Mouse (Mus musculus): Measurements from ENCODE around the gene Ctbp2. TPM values are rescaled to one million over a fixed set of nuclear protein-coding genes. Genes with fewer than 3 reads are reported as not detected.
A peak's percentile ranks its signal among the peaks of the same experiment; 100 is the strongest.

The Ctbp2 gene
- total and polyA plus RNA-seq, 3 experiments = 74.9 to 90.7 TPM; not detected in 1

GRCm38 (mm10) chr7:132976079-132976478 lies 148.1 kb downstream of the Ctbp2 start (continued):
- TF ChIP-seq NRF1 (IDR thresholded peaks at IDR 0.05; ENCODE audit: insufficient read depth, low read depth, low read length, poor library complexity, severe bottlenecking) (no peak), ZNF384 (IDR thresholded peaks at IDR 0.05; ENCODE audit: low read depth, low read length) (no peak), ZC3H11A (IDR thresholded peaks at IDR 0.05; ENCODE audit: low read depth, low read length) (no peak)

DNA sequence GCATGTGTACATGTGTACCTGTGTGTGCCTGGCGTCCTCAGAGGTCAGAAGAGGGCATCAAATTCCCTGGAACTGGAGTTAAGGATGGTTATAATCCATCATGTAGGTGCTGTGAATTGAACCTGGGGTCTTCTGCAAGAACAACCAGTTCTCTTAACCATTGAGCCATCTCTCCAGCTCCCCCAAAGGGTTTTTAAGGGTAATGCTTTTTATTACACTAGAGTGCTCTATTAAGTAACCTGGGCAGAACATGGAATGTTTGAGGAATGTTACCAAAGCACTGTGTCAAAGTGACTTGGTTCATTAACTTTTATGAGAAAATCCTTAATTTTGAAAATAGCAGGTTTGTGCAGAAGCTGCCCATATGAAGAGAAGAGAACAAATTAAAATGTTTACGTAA lies 152.1 kb downstream of the Ctbp2 start:
- Histone ChIP-seq H3K4me1 (ENCODE audit: control insufficient read depth in 1 of 2, insufficient read depth in 2 of 2, low read length in 2 of 2) (no peaks in the 10 kb centered on the region), H3K4me3 (ENCODE audit: control insufficient read depth in 1 of 2, insufficient read depth in 1 of 2, low read depth in 2 of 2, low read length in 2 of 2) (no peak overlapping the region), H3K9me3 (replicated peaks; ENCODE audit: insufficient read depth, low read length) (no peaks in the 10 kb centered on the region), H3K27ac (ENCODE audit: control insufficient read depth, low read depth, low read length) (no peak overlapping the region), H3K27me3 (ENCODE audit: control insufficient read depth in 1 of 2, insufficient read depth in 2 of 2, low read length in 2 of 2) (no peaks in the 10 kb centered on the region), H3K36me3 (ENCODE audit: control insufficient read depth in 1 of 2, insufficient read depth in 2 of 2, low read length in 2 of 2) (peaks cover 0 to 22% of the 10 kb centered on the region in 2 experiments; a peak in 2 of 4 replicates), H3K79me2 (ENCODE audit: control insufficient read depth, insufficient read depth, low read length, poor library complexity) (peaks cover 1% of the 10 kb centered on the region; the same call in 1 of the 2 replicates), H3K9ac (ENCODE audit: control insufficient read depth, low read depth, low read length, poor library complexity, severe bottlenecking) (no peak overlapping the region)
- no peak for DNase-seq (ENCODE audit: low read depth, low spot score)
- no peak for TF ChIP-seq RCOR1 (IDR thresholded peaks at IDR 0.05; ENCODE audit: low read depth, low read length)
- peak in 1 of 3 experiments; percentile 18; a peak in 1 of 6 replicates for TF ChIP-seq CTCF (IDR thresholded peaks at IDR 0.05 in 2 of 3, conservative IDR thresholded peaks at IDR 0.05 in 1 of 3; ENCODE audit: control insufficient read depth in 1 of 3, insufficient read depth in 1 of 3, low read depth in 2 of 3, low read length in 3 of 3, poor library complexity in 1 of 3, severe bottlenecking in 1 of 3)
- TF ChIP-seq EP300 (IDR thresholded peaks at IDR 0.05; ENCODE audit: low read depth in 1 of 2, low read length in 2 of 2) = no peak
- no peak for TF ChIP-seq POLR2AphosphoS2 (IDR thresholded peaks at IDR 0.05; ENCODE audit: low read length)
- TF ChIP-seq JUND (IDR thresholded peaks at IDR 0.05; ENCODE audit: low read depth, low read length) = no peak
- no peak for TF ChIP-seq POLR2AphosphoS5 (IDR thresholded peaks at IDR 0.05; ENCODE audit: borderline replicate concordance, low read depth, low read length)
- no peak for TF ChIP-seq CHD2 (IDR thresholded peaks at IDR 0.05; ENCODE audit: low read length)
- 0 out of 2 replicates have a peak, but pooled peaks have one; percentile 5 for TF ChIP-seq SMC3 (IDR thresholded peaks at IDR 0.05; ENCODE audit: low read depth, low read length)
- TF ChIP-seq GATA1 (IDR thresholded peaks at IDR 0.05; ENCODE audit: low read depth, low read length) = no peak
- no peak for TF ChIP-seq MEF2A (IDR thresholded peaks at IDR 0.05; ENCODE audit: extremely low read depth, insufficient replicate concordance, low read depth, low read length, poor library complexity, severe bottlenecking)
- TF ChIP-seq RAD21 (IDR thresholded peaks at IDR 0.05; ENCODE audit: low read depth, low read length) = peak; percentile 4
- no peak for TF ChIP-seq ZNF384 (IDR thresholded peaks at IDR 0.05; ENCODE audit: low read depth, low read length)

DNA sequence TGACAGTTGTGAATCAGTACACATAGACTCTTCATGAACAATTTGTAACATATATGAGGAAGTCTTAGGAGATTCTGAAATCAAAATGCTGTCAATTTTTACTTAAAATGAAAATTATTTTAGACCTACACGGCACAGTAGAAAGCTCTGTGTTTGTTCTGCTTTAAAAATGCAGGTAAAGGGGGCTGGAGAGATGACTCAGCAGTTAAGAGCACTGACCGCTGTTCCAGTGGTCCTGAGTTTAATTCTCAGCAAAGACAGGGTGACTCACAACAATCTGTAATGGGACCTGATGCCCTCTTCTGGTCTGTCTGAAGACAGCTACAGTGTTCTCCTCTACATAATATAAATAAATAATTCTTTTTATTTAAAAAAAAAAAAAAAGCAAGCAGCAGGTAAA lies 158.4 kb downstream of the Ctbp2 start:
- Histone ChIP-seq H3K79me2 (ENCODE audit: control insufficient read depth, insufficient read depth, low read length, poor library complexity) (peaks cover 8% of the 10 kb centered on the region), H3K27ac (ENCODE audit: control insufficient read depth, low read depth, low read length) (no peak overlapping the region), H3K4me3 (ENCODE audit: control insufficient read depth in 1 of 2, insufficient read depth in 1 of 2, low read depth in 2 of 2, low read length in 2 of 2) (no peak overlapping the region), H3K9ac (ENCODE audit: control insufficient read depth, low read depth, low read length, poor library complexity, severe bottlenecking) (no peak overlapping the region), H3K4me1 (ENCODE audit: control insufficient read depth in 1 of 2, insufficient read depth in 2 of 2, low read length in 2 of 2) (peaks cover 7 to 9% of the 10 kb centered on the region in 2 experiments), H3K36me3 (ENCODE audit: control insufficient read depth in 1 of 2, insufficient read depth in 2 of 2, low read length in 2 of 2) (peaks cover 12 to 18% of the 10 kb centered on the region in 2 experiments), H3K9me3 (replicated peaks; ENCODE audit: insufficient read depth, low read length) (no peaks in the 10 kb centered on the region), H3K27me3 (ENCODE audit: control insufficient read depth in 1 of 2, insufficient read depth in 2 of 2, low read length in 2 of 2) (no peaks in the 10 kb centered on the region)
- TF ChIP-seq ZC3H11A (IDR thresholded peaks at IDR 0.05; ENCODE audit: low read depth, low read length) (no peak), USF2 (IDR thresholded peaks at IDR 0.05; ENCODE audit: borderline replicate concordance in 1 of 2, insufficient read depth in 1 of 2, low read depth in 1 of 2, low read length in 2 of 2) (no peak), ZNF384 (IDR thresholded peaks at IDR 0.05; ENCODE audit: low read depth, low read length) (peak; percentile 46; the same call in 1 of the 2 replicates), BHLHE40 (IDR thresholded peaks at IDR 0.05; ENCODE audit: borderline replicate concordance, low read depth, low read length) (no peak), CHD2 (IDR thresholded peaks at IDR 0.05; ENCODE audit: low read length) (no peak)
- no peak for DNase-seq (ENCODE audit: low read depth, low spot score)
